Mouse (Mus musculus): ENCODE data around the gene Phc1. TPM values are rescaled to one million over a fixed set of nuclear protein-coding genes. Genes with fewer than 3 reads are reported as not detected.

Gene Phc1
- polyA plus RNA-seq, 1 experiment from 2014 or later, result 26.6 TPM

DNA sequence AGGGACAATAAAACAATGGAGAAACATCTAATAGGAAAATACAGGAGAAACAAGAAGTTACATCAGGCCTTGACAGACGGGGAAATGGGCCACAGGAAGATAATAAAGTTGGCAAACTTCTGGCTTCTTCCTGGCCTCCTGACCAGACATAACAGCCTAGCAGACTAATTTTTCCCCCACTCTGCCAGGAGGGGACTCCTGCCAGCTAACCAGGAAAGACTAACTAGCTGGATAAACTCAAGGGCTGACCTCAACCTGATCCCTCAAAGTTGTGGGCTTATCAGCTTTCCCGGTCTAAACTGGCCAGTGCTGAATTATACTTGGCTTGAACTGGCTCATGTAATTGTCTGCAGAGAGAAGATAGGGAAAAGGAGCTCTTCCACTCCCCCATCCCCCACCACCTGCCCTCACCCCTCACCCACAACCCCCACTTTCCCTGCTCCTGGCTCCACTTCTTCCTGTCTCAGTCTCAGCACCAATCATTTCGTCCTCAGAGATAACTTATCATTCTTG lies 40.7 kb downstream of the Phc1 start:
- Histone ChIP-seq H3K4me1 (peaks cover 7% of the 10 kb centered on the region), H3K36me3 (no peaks in the 10 kb centered on the region), H3K27ac (replicated peaks) (no peak overlapping the region), H3K4me3 (no peak overlapping the region), H3K27me3 (ENCODE audit: low read depth, poor library complexity, severe bottlenecking) (no peaks in the 10 kb centered on the region), H3K9me3 (replicated peaks) (no peaks in the 10 kb centered on the region)
- 81% methylated on average over 3 of the region's 3 CpGs for WGBS
- DNase-seq (ENCODE audit: low spot score), result no peak

DNA sequence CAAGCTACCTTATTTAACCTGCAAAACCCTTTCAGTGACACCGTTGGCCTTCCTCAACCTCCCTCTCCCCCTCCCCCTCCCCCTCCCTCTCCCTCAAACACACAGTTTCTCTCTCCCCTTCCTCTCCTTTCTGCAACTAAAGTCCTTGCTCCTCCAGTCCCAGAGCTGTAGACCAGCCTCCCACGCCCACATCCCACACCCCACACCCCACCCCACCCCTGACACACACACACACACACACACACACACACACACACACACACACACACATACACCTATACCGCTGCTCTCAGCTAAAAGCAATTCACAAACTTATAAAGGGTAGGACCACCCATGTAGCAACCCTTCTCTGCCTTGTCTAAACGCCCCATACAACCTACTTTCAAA lies 42.1 kb downstream of the Phc1 start:
- no peak overlapping the region for H3K27ac ChIP-seq (replicated peaks)
- no peaks in the 10 kb centered on the region for H3K27me3 ChIP-seq (ENCODE audit: low read depth, poor library complexity, severe bottlenecking)
- DNase-seq (ENCODE audit: low spot score), result no peak
- H3K9me3 ChIP-seq (replicated peaks), result no peaks in the 10 kb centered on the region
- H3K4me1 ChIP-seq, result peaks cover 7% of the 10 kb centered on the region
- H3K4me3 ChIP-seq, result no peak overlapping the region
- 57% methylated on average over 3 of the region's 4 CpGs for WGBS
- H3K36me3 ChIP-seq, result no peaks in the 10 kb centered on the region

DNA sequence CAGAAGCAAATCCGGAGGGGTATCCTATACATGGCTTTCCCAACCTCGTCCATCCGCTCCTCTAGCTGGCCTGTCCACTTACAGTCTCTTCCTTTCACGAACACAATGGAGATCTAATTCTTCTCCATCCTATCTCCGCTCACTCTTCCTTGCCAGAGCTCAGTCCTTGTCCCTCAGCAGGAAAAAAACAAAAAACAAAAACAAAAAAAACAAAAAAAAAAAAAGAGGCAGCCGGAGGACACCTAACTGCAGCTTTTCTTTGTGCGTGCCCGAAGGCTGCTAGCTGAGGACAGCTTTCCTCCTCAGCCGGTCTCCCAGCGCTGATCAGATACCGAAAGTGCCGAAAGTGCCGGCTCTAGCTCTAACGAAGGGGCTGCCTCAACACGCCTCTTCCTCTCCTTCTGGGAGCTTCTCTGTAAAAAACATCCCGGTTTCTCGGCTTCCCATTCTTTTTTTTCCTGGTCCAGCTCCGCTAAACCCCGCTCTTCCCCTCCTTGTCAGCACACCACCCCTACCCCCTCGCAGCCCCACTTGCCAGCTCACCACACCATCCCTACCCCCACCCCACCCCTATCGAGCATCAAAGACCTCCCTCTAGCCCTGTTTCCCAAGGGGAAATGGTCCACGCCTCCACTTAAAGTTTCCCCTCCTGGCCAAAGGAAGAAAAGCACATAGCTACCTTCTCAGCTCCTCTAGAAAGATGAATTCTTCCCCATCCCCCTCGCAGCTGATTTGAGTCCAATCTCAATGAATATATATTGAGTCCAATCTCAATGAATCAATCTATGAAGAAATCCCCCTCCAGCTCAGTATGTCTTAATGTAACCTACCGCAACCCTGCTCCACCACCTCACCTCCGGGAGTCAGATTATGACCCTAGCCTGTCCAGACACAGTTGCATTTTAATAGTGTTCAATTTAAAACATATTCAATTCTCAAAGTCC lies 42.8 kb downstream of the Phc1 start:
- 7% methylated on average over 25 of the region's 25 CpGs for WGBS
- no peaks in the 10 kb centered on the region for H3K27me3 ChIP-seq (ENCODE audit: low read depth, poor library complexity, severe bottlenecking)

DNA sequence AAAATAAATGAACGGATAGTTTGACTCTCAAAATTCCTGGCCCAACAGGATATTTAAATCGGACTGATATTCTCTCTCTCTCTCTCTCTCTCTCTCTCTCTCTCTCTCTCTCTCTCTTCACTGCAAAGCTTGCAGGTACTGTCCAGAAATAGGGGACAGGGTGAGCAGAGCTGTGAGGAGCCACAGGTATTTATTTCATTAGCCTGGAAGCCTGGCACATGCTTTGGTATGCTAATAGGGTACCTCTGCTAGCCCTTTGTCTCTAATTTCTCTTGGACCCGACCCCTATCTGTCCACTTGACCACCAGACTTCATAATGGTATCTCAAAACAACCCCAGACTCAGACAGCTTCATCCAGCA lies 43.5 kb downstream of the Phc1 start:
- 41% methylated on average over 3 of the region's 3 CpGs for WGBS

More for the DNA sequence above, 42.8 kb downstream of the Phc1 start:
- no peaks in the 10 kb centered on the region for H3K9me3 ChIP-seq (replicated peaks)
- H3K4me3 ChIP-seq, result peak overlapping the region; percentile 57
- no peaks in the 10 kb centered on the region for H3K36me3 ChIP-seq
- H3K4me1 ChIP-seq, result peaks cover 7% of the 10 kb centered on the region
- DNase-seq (ENCODE audit: low spot score), result peak; percentile 55
- H3K27ac ChIP-seq (replicated peaks), result peak overlapping the region; percentile 85

DNA sequence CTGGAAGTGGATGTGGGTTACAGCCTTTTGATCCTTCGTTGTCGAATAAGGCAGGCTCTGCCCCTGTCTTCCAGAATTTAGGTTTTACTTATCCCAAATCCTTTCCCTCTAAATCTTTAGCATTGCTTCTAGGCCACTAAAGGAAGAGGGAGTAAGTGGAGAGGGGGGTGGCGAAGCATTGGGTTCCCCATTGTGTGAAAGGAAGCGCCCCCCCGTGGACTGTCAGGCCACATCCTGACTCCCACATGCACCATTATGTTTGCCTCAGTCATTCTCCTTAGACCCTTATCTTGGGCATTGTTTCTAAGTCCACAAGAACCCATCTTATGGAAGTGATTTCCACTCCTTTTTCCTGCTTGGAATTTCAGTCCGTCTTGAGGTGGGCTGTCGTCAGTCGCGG lies 45.1 kb downstream of the Phc1 start:
- Histone ChIP-seq H3K27me3 (ENCODE audit: low read depth, poor library complexity, severe bottlenecking) (no peaks in the 10 kb centered on the region), H3K27ac (replicated peaks) (no peak overlapping the region), H3K9me3 (replicated peaks) (no peaks in the 10 kb centered on the region), H3K4me3 (no peak overlapping the region), H3K4me1 (peaks cover 7% of the 10 kb centered on the region), H3K36me3 (no peaks in the 10 kb centered on the region)
- DNase-seq (ENCODE audit: low spot score), result no peak
- 60% methylated on average over 9 of the region's 9 CpGs for WGBS

More for the DNA sequence above, 43.5 kb downstream of the Phc1 start:
- Histone ChIP-seq H3K27ac (replicated peaks) (peak overlapping the region; percentile 85), H3K4me3 (peak overlapping the region; percentile 57), H3K9me3 (replicated peaks) (no peaks in the 10 kb centered on the region), H3K4me1 (peaks cover 7% of the 10 kb centered on the region), H3K36me3 (no peaks in the 10 kb centered on the region), H3K27me3 (ENCODE audit: low read depth, poor library complexity, severe bottlenecking) (no peaks in the 10 kb centered on the region)
- DNase-seq (ENCODE audit: low spot score), result no peak

DNA sequence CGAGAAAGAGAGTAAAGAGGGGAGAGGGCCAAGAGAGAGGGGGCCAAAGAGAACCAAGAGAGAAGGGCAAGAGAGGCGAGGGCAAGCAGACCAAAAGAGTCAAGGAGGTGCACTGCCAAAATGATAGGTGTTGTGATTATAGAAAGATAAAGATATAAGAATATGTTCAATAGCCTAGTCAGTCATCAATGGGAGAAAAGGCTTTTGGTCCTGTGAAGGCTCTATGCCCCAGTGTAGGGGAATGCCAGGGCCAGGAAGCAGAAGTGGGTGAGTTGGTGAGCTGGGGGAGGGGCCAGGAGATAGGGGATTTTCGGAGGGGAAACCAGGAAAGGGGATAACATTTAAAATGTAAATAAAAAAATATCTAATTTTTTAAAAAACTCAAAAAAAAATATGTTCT lies 46.1 kb downstream of the Phc1 start:
- Histone ChIP-seq H3K4me1 (peaks cover 7% of the 10 kb centered on the region), H3K27me3 (ENCODE audit: low read depth, poor library complexity, severe bottlenecking) (no peaks in the 10 kb centered on the region), H3K27ac (replicated peaks) (no peak overlapping the region), H3K9me3 (replicated peaks) (no peaks in the 10 kb centered on the region), H3K4me3 (no peak overlapping the region), H3K36me3 (no peaks in the 10 kb centered on the region)
- WGBS, result 84% methylated on average over 3 of the region's 3 CpGs
- no peak for DNase-seq (ENCODE audit: low spot score)

DNA sequence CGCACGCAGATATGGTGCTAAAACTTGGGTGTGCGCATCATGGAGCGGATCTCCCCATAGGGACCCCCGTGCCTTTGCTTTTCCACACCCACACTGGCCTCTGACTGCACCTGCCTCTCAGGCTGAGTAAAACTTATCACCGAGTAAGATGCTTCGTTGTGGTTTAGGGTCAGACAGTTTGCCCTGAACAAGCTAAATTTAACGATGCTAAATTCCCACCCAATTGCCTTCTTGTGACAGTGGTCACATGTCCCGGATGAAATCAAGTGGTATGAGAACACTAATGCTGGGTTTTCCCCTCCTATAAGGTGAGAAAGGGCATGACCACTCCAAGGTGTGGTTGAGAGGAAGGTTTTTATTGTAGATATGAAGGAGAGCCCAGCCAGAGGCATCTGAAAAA lies 46.6 kb downstream of the Phc1 start:
- H3K4me1 ChIP-seq, result peaks cover 7% of the 10 kb centered on the region
- 94% methylated on average over 9 of the region's 9 CpGs for WGBS

DNA sequence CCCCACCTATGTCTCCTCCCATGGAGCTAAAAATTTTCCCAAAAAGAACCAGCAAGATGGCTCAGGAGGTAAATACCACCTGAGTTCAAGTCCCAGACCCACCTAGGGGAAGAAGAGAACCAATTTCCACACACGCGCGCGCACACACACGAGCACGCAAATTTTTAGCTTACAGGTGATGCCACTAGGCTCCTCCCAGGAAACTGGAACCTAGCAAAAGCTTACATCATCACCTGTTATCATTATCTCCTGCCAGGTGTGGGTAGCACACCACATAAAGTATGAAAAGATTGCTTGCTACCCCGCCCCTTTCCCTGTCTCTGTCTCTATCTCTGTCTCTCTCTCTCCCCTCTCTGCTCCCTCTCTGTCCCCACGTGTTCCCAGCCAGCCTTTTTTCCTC lies 47.2 kb downstream of the Phc1 start:
- no peak overlapping the region for H3K27ac ChIP-seq (replicated peaks)
- no peaks in the 10 kb centered on the region for H3K27me3 ChIP-seq (ENCODE audit: low read depth, poor library complexity, severe bottlenecking)
- DNase-seq (ENCODE audit: low spot score), result no peak
- no peaks in the 10 kb centered on the region for H3K36me3 ChIP-seq
- H3K9me3 ChIP-seq (replicated peaks), result no peaks in the 10 kb centered on the region
- 92% methylated on average over 8 of the region's 8 CpGs for WGBS
- no peak overlapping the region for H3K4me3 ChIP-seq
- H3K4me1 ChIP-seq, result peaks cover 7% of the 10 kb centered on the region

More for the DNA sequence above, 46.6 kb downstream of the Phc1 start:
- Histone ChIP-seq H3K36me3 (no peaks in the 10 kb centered on the region), H3K4me3 (no peak overlapping the region), H3K27ac (replicated peaks) (no peak overlapping the region), H3K27me3 (ENCODE audit: low read depth, poor library complexity, severe bottlenecking) (no peaks in the 10 kb centered on the region), H3K9me3 (replicated peaks) (no peaks in the 10 kb centered on the region)
- no peak for DNase-seq (ENCODE audit: low spot score)

DNA sequence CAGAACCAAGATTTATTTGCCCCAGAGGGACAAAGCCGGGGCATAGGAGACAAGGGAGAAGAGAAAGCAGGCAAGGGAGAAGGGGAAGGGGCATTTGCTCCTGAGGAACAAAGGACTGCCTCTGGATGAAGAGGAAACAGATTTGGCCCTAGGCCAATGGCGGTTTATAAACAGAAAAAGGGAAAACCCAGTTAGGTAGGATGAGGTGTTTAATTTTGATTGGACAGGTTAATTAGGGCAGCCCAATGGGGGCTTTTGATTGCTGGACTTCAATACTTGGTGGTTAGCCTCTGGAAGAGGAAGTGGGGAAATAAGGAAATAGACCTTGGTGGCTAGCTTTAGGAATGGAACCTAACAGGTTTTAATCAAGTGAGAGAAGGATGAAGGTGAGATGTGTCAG lies 48.2 kb downstream of the Phc1 start:
- no peaks in the 10 kb centered on the region for H3K36me3 ChIP-seq
- peaks cover 5% of the 10 kb centered on the region for H3K4me1 ChIP-seq
- no peak overlapping the region for H3K4me3 ChIP-seq
- 82% methylated on average over 2 of the region's 2 CpGs for WGBS
- no peaks in the 10 kb centered on the region for H3K9me3 ChIP-seq (replicated peaks)
- DNase-seq (ENCODE audit: low spot score), result no peak
- no peaks in the 10 kb centered on the region for H3K27me3 ChIP-seq (ENCODE audit: low read depth, poor library complexity, severe bottlenecking)
- no peak overlapping the region for H3K27ac ChIP-seq (replicated peaks)

DNA sequence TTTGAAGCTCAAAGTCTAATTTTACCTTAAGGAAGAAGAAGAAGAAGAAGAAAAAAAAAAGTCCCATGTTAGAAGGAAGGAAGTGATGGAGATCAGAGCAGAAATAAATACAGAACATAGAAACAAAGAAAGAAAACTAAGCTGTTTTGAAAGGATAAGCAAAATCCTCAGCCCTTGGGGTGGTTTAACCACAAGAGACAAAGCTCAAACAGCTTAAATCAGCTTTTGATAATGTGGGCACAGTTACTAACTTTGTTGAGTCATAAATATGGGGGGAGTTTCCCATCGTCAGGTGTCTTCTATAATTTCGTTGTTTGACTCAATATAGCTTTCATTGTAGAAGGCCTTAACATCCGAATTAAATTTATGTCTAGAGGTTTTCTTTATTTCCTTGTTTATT lies 48.6 kb downstream of the Phc1 start:
- Histone ChIP-seq H3K4me1 (peaks cover under 1% of the 10 kb centered on the region), H3K36me3 (no peaks in the 10 kb centered on the region), H3K27me3 (ENCODE audit: low read depth, poor library complexity, severe bottlenecking) (no peaks in the 10 kb centered on the region), H3K4me3 (no peak overlapping the region), H3K27ac (replicated peaks) (no peak overlapping the region), H3K9me3 (replicated peaks) (no peaks in the 10 kb centered on the region)
- WGBS, result 88% methylated on average over 3 of the region's 3 CpGs
- DNase-seq (ENCODE audit: low spot score), result no peak

DNA sequence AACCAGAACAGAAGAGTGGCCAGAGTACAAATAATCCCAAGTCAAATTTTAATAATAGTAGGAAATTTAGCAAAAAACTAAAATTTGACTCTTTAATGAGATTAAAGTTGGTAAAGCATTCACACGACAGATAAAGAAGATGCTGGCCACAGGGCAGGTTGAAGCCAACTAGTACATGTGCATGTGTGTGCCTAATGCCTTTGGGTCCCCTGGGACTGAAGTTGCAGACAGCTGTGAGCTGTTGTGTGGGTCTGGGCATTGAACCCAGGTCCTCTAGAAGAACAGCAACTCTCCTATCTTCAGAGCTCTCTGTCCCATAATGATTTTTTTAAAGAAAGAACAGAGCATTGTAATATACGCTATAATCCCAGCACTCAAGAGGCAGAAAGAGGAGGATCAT lies 49.1 kb downstream of the Phc1 start:
- H3K4me3 ChIP-seq, result no peak overlapping the region
- H3K4me1 ChIP-seq, result no peaks in the 10 kb centered on the region
- no peak overlapping the region for H3K27ac ChIP-seq (replicated peaks)
- 84% methylated on average over 2 of the region's 2 CpGs for WGBS
- no peaks in the 10 kb centered on the region for H3K9me3 ChIP-seq (replicated peaks)
- H3K36me3 ChIP-seq, result no peaks in the 10 kb centered on the region
- H3K27me3 ChIP-seq (ENCODE audit: low read depth, poor library complexity, severe bottlenecking), result no peaks in the 10 kb centered on the region
- DNase-seq (ENCODE audit: low spot score), result no peak

DNA sequence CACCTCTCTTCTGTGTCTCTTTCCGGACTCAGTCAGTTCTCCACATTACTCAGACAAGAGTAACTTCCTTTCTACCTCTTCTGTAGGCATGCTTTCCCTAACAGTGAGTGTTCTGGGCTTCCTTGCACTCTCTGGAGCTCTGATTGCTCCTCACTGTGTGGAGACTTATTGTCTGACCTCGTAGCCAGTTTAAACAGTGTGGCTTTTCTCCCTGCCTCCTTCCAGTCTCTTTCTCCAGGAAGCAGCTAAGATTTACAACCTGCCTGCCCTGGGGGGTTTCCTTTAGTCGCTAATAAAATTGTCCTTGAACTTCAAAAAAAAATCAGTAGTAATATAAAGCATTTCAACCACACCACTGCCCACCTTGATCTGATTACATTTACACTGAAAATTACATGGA lies 50.1 kb downstream of the Phc1 start:
- Histone ChIP-seq H3K9me3 (replicated peaks) (no peaks in the 10 kb centered on the region), H3K27ac (replicated peaks) (no peak overlapping the region), H3K27me3 (ENCODE audit: low read depth, poor library complexity, severe bottlenecking) (no peaks in the 10 kb centered on the region), H3K4me1 (no peaks in the 10 kb centered on the region), H3K4me3 (no peak overlapping the region), H3K36me3 (no peaks in the 10 kb centered on the region)
- 68% methylated on average over 3 of the region's 3 CpGs for WGBS
- DNase-seq (ENCODE audit: low spot score), result no peak

DNA sequence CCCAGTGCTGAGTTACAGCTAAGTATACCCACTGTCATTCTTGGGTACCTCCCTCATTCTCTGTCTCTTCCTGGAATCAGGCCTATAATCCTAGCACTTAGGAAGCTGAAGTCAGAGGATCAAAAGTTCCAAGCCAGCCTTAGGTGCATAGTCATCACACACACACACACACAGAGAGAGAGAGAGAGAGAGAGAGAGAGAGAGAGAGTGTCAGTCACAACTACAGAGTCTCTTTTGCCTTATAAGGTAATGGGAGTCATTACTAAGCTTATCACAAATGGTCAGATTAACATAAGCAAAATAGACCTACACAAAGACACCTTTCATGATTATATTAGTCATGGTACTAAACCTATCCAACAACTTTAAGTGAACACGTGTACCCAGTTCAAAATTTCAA lies 51.0 kb downstream of the Phc1 start:
- no peaks in the 10 kb centered on the region for H3K27me3 ChIP-seq (ENCODE audit: low read depth, poor library complexity, severe bottlenecking)

More for the DNA sequence above, 51.0 kb downstream of the Phc1 start:
- H3K4me1 ChIP-seq, result no peaks in the 10 kb centered on the region
- 68% methylated on average over 1 of the region's 1 CpGs for WGBS
- no peak overlapping the region for H3K27ac ChIP-seq (replicated peaks)
- H3K9me3 ChIP-seq (replicated peaks), result no peaks in the 10 kb centered on the region
- no peak overlapping the region for H3K4me3 ChIP-seq
- H3K36me3 ChIP-seq, result no peaks in the 10 kb centered on the region
- no peak for DNase-seq (ENCODE audit: low spot score)

All from midbrain, embryonic 10.5 days (tissue).